Mouse (Mus musculus) stomach, postnatal 0 days (tissue): ENCODE results near the gene Harbi1.

Experiments used
- CTCF ChIP-seq: IDR thresholded peaks from 2 replicates; pipeline ENCODE4 v1.5.1; 2016; ENCODE audit warnings: antibody characterized with exemption, low read depth, mild to moderate bottlenecking, moderate library complexity
- EP300 ChIP-seq: optimal IDR thresholded peaks from 2 replicates; pipeline ENCODE3; 2016; ENCODE audit warnings: antibody characterized with exemption

GRCm38 (mm10) chr2:91723382-91723781 is 12.7 kb downstream of the Harbi1 start:
- no peak for TF ChIP-seq CTCF
- no peak for TF ChIP-seq EP300
